Mouse (Mus musculus) left cerebral cortex, postnatal 4 days (tissue): ENCODE measurements at regions not wholly inside any gene's neighbourhood (a gene's known extent, or its start where the extent isn't known, plus 50 kb on each side); places are given as distances from the start of the nearest gene placed in this dataset.

Experiments used
- DNase-seq: peaks from one replicate; pipeline ENCODE4 v3.0.0-alpha.2; 2022
- intact Hi-C: fragments of 180-260 bp; cut with DNase I; formaldehyde crosslinking; loops from one replicate; pipeline ENCODE4 v1.15.1; 2025

DNA sequence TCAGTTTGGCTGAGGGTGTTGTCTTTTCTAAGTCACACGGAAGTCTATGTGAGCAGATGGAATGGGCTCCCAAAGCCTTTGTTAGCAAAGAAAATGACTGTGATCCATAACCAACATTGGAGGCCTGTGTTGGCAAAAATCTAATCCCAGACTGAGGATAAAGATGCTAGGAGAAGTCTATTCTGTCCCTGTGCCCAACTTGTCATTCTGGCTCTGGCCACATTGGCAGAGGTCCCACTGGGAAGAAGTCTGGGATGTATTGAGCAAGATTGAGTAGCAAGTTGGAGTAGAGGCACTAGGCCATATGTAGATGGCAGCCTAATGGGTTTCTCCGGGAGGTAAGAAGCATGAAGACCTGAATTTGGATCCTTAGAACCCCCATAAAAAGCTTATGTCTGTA lies 54.1 kb downstream of the Nog start:
- no peak for DNase-seq
- intact Hi-C loops: no loop called here

DNA sequence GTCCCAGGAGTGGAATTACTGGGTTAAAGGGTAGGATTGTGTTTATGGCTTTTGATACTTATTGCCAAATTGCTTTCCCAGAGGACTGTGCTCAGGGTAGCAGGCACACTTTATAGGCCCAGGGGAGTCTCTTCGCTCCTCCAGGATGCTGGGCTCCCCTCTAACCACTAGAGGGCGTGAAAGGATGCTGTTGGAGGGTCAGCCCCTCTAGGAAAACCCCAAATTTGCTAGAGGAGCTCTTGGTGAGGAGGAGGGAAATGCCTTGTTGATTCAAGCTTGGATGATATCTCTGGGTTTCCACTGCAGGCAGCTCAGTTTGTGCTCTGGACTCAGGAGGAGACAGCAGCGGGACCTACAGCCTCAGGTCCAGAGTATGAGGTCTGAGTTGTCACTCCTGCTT lies 58.8 kb downstream of the Nog start:
- peak; percentile 49 for DNase-seq
- intact Hi-C loops: no loop called here

DNA sequence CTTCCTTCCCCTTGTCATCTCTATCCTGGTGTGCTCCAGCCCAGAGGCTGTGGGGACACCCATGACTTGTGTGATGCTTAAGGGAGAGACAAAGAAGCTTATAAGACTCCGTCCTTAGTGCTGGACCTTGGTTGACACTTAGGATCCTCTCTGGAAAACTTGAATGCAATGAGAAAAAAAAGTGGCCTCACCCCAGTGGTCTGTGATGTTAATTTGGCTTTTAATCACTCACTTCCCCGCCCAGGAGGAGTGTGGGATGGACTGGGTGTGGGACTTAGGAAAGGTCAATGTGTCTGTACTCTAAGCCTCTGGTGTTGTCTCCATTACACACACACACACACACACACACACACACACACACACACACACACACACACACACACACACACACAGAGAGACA lies 60.0 kb downstream of the Nog start:
- no peak for DNase-seq
- intact Hi-C loops: no loop called here

DNA sequence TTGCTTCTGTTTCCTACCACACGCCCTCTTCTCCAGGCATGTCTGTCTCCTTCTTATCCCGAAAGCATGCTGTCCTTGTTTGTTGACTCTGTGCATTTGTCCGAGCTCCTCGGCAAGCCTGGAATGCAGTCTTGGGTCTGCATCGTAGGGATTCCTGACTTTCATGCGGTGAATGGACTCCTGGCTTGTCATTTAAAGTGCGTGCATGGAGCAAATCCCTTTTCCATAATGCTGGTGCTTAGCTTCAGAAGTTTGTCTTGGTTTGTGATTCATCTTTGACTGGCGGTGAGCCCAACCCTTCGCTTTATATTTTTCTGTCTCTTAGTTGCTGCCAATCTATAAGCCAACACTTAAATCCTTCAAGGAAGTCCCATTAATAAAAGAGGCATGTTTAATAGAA lies 62.2 kb downstream of the Nog start:
- DNase-seq: no peak
- intact Hi-C loops: no loop called here

DNA sequence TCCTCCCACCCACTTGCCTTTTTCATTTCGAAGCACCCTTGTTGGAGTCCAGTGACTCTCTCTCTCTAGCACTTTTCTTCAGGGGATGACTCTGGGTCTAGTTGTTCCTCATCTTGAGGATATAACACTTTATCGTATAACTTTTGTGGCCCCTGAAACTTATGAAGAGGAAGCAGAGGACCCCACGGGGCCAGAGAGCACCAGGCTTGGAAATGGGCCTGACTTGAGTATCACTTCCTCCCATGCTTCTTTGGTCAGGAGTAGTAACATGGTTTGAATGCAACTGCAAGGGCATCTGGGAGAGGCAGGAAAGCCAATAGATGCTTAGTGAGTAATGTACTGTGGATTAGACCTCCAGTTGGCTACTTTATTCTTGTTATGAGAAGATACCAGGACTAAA lies 65.2 kb downstream of the Nog start:
- intact Hi-C loops: no loop called here
- no peak for DNase-seq

DNA sequence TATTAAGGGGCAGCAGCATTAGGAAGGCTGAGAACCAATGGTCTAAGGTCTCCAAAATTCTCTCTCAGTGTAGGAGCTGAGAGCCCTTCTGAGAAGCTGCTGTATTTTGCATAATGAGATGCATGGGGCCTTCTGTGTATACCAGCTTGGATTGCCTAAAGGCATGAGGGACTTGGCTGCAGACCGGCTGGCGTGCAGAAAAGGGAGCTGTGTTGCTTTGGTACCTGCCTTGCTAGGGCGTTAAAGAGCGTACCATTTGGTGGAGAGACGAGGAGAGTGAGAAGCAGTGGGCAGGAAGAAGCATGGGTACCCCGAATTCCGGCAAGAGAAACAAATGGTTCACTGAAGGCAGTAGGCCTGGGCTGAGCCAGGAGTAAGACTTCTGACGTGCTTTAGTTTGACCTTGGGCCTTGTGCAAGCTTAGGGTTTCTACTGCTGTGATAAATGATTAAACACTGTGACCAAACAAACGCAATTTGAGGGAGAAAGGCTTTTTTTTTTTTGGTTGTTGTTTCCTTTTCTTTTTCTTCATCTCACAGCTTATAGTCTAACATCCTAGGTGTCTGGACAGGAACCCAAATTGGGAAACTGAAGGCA lies 69.2 kb downstream of the Nog start:
- DNase-seq: no peak
- intact Hi-C loops: no loop called here

DNA sequence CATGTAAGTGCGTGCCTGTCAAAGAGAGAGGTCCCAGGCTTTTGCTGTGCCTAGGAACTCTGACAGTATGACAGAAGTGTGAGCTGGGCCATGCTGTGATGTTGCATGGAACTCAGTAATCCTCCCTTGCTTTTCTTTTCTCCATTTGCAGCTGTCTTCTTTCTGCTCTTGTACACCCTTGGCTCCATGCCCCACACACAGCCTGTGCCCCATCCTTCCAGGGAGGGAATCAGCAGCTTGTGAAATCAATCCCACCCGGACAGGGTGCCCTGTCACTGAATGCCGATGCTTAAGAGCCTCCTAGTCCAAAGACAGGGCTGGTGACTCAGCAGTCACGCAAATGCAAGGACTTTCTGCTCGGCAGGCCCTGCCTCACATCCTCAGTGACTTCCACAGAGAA lies 72.4 kb downstream of the Nog start:
- peak; percentile 27 for DNase-seq
- intact Hi-C loops: no loop called here

DNA sequence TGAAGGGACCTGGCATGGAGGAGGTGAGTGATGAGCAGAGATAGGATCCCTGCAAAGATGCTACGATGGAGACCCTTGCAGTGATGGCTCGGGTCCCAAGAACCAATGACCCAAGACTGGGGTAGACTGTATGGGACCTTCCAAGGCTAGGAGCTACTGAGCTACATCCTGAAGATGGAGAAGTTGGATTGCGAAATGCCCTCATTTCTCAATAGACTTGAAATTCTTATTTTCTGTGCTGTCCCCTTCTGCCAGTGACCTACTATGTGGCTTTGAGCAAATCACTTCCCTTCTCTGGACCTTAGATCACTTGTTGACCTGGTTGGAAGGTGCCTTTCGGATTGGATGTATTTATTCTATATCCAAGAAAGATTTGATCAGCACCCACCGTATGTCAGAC lies 88.9 kb downstream of the Nog start:
- intact Hi-C loops: no loop called here

DNA sequence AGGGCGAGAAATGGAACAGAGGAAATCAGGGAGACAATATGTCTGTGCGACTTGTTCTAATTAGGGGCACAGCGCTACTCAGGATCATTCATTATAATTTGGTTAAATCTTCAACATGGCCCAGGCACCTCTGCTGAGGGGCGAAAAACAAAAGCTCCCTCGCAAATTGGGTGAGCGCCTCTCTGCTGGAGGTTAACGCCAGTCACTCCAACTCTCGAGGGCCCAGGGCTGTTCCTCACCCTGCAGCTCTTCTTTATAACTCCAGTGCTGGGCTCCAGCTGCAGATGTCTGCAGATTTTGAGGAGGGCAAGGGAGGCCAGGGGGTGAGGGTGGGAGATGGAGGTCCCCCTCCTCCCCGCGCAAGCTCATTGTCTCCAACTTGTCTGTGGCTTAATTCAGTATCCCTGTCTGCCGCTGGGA lies 92.6 kb downstream of the Nog start:
- no peak for DNase-seq
- intact Hi-C loops: no loop called here

More for the DNA sequence above, 88.9 kb downstream of the Nog start:
- no peak for DNase-seq

DNA sequence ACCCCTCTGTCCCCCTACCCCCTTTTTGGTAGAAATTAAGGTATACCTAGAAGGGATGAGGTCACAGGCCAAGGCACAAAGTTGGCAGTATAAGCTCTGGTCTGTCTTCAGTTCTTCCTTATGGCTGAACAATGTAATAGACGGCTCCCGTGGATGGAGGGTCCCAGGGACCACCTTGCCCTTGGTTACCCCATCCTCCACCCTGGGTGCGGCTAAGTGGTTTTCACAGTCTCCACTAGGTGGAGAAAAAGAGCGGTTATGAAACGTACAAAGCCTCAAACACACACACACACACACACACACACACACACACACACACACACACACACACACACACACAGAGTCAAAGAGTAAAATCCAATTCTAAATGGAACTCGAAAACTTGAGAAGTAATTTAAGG lies 93.1 kb downstream of the Nog start:
- intact Hi-C loops: no loop called here
- DNase-seq: no peak

DNA sequence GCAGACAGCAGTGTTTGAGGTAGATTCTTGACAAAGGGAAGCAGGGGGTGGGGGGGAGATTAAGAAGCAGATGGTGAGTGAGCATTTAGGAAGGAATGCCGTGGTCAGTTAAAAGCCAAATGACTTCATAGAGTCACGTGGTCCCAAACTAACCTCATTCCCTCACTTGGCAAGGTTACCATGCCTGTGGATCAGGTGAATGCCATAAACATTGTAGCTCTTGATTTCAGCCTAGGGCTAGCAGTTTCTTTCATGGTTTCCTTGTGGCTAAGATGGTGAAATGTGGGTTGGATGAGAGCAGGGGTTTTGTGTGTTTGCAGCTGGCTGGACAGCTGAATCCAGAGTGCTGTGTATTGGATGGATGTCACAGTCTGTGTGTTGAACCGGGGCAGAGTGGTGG lies 95.3 kb downstream of the Nog start:
- no peak for DNase-seq
- intact Hi-C loops: no loop called here

DNA sequence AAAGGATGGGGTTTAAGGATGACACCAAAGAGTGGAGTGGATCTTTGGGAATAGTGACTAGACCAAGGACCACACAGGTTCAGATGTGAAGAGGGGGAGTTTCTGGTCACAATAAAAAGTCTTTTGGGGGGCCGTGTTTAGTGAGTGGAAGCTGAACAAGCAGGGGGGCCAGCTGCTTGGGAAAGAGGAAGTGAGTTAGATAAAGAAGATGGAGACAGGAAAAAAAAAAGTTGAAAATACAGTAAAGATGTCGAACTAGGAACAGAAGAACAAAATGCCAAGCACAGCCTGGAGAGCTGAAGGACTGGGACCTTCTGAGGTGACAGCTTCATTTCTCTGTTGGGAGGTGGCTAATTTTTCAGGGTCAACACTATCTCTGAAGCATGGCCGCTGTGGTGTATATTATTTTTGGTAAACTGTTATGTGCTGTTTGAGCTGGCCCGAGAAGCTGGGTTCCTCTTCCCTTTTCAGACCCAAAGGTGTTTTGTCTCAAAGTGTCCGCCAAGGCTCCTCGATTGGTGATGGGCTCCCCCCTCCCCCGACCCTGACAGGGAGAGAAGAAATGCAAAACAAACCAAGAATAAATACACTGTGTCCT lies 97.1 kb downstream of the Nog start:
- intact Hi-C loops: no loop called here
- DNase-seq: no peak

DNA sequence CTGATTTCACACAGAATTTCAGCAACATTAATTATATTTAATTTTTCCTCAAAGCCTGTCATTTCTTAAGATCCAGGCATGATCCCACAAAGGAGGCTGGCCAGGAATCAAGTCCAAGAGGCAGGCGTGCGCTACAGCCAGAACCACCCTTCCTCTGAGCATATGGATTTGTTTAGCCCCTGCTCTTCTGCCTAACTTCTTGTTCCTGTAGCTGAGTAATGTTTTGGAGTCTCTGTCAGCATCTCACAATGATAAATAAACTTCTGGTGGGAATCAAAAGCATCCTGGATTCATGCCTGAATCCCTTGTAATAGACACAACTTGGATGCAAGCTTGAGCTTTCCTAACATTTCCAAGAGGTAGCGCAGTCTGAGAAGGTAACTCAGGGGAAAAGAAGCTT lies 101.7 kb downstream of the Nog start:
- no peak for DNase-seq
- intact Hi-C loops: no loop called here

DNA sequence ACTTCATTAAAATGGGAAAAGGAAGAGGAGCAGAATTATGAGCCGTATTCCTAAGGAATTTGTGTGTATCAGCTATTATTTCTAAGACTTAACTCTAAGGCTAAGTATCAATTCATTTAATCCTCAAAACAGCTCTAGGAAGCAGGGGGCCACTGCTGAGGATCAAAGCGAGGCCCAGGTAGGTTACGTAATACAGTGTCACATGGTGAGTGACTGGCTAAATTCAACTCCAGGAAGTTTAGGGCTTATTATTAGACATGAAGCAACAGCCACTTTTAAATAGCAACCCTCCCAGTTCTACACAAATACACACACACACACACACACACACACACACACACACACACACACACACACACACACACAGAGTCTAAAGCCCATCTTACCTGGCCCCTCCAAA lies 109.3 kb downstream of the Nog start:
- DNase-seq: no peak
- intact Hi-C loops: no loop called here

DNA sequence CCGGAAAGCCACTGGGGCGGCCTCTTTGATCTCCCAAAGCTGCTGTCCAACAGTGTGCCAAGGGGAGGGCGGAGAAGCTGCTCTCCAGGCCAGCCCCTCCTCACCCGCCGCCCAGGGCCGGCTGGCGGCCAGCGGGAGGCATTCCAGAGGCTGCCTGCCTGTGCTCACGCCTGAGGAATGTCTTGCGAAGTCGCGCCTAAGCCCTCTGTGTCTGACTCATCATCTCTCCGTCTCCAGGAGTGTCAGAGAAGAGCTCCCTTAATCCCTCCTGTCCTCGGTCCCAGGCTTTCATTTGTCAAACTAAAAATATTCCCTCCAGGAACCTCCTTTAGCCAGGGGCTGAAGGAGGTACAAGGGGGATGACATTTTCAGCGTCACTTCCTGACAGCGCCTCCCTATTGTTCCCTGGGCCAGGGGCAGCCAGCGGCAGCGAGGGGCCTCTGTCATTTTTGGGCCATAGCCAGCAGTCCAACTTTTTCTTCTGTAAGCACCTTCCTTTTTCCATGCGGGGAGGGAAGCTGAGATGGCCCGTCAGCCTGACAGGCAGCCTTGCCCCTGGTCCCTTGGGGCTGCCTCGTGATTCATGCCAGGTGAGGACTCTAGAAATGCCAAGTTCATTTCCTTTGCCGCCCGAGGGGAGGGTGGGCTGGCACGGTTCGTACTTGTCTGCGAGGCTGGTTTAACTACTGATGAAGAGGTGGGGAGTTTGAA lies 113.4 kb downstream of the Gm525 start:
- intact Hi-C loops: no loop called here
- DNase-seq: peak; percentile 83

DNA sequence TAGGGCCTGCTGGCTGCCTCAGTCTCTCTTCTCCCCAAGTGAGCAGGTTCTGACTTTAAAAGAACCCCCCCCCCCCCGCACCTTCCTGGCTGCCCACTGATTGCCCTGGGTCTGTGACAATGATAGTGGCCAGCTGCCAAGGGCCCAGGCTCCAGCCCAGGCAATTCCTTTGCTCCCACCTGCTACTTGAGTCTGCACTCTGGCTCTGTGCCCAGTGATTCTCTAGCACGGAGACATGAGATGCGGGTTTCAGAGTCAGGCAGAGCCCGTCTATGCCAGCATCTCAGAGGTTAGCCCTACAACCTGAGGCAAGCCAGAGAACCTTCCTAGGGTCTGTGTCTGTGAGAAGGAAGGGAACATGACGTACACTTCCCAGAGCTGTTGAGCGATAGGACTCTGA lies 112.2 kb downstream of the Gm525 start:
- DNase-seq: peak; percentile 88
- intact Hi-C loops: no loop called here

DNA sequence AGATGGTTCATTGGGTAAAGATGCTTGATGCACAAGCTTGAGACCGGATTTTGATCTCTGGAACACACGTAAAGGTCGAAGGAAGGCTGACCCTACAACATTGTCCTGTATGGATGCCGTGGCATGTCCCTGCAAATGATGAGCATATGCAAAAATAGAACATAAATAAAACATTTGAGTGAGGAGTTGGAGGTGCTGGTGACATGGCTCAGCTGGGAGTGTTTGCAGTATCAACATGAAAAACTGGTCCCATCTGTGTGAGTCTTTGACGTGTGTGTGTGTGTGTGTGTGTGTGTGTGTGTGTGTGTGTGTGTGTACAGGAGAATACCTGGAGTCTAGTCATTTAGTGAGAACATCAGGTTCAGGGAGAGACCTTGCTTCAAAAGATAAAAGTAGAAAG lies 107.8 kb downstream of the Gm525 start:
- DNase-seq: no peak
- intact Hi-C loops: no loop called here

DNA sequence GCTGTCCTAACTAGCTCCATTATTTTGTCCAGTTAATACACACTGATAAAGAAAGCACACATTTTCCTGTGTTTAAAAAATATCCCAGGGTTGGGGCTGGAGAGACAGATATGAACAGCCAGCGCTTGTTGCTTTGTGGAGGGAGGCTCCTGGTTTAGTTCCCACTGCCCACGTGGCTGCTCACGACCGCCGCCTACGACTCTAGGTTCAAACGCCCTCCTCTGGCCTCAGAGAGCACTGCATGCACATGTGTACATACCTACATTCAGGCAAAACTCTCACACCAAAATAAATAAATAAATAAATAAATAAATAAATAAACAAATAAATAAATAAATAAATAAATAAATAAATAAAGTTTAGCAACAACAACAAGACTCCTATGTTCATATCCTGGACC lies 104.8 kb downstream of the Gm525 start:
- no peak for DNase-seq
- intact Hi-C loops: no loop called here

DNA sequence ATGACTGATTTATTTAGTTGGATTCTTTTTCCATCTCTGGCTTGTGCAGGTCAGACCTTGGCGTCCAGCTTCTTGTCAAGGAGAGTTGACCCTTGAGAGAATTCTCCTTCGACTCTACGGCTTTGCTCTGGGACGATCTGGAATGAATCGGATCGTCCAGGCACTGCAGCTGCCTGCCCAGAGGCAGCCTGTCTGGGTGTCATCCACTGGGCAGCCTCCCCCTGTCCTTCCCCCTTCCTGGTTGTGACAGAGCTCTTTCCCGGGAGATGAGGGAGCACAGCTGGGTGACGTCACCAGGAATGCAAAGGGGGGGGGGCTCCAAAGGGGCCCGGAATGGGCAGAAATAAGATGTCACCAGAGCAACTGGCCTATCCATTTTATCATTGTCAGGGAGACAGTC lies 101.9 kb downstream of the Gm525 start:
- intact Hi-C loops: no loop called here
- no peak for DNase-seq

DNA sequence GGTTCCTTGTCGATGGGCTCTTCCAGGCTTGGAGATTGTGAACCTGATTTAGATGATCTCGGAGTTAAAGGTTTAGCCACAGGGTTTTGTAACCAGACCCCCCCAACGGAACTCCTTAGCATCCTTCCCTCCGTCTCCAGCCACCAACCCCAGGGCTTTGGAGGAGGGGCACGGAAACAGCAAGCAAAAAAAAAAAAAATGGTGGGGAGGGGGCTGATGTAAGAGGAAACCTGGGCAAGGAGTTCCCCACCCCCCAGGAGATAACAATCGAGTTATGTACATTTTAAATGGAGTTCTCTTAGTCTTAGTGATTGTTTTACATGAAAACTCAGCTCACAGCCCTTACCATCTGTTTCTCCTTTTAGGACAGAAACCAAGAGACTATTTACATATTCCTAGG lies 101.3 kb downstream of the Gm525 start:
- intact Hi-C loops: no loop called here
- DNase-seq: no peak

DNA sequence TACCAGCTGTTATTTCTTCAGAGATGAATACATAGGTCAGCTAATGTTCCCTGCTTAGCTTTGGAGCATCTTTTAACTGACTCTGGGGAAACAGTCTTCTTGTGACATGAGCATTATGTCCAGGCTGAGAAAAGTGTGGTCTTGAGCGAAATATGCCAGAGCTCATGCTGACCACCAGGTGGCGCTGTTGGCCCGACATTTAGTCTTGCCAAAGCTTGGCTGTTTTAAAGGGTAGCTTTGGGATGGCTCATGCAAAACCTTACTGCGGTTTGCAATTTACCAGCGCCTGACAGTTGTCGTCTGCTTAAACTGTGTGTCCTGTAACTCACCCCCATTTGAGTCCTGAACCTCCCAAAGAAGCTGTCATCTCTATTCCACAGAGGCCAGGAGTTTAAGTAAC lies 91.6 kb downstream of the Gm525 start:
- intact Hi-C loops: loop anchor here (2.0 to 10.0 kb wide), 4 partner anchors 138 to 1000 kb away; partner anchors contain the start of gene Nog
- DNase-seq: peak; percentile 91
